Mouse (Mus musculus) B cell, adult 62 days (primary cell): ENCODE data around the gene Olfr725. TPM values are rescaled to one million over a fixed set of nuclear protein-coding genes. Genes with fewer than 3 reads are reported as not detected.

Source experiments
- total RNA-seq: library from RNA; stranded (reverse); gene quantifications from 4 replicates; pipeline ENCODE4 v1.2.4, GENCODE M21; 2023

The Olfr725 gene
- not detected in 4 replicates for total RNA-seq

GRCm38 (mm10) chr14:50040275-50040674 is at the start of gene Olfr725:
TSS of gene Olfr725 (minus strand) at chr14:50040375.

Other genes starting within 250 kb of the Olfr725 start
- gene Olfr722, start 138.4 kb downstream of the Olfr725 start, total RNA-seq: not detected in 4 replicates
- not detected in 4 replicates for gene Olfr723, start 108.6 kb downstream of the Olfr725 start, total RNA-seq
- gene Olfr724, start 77.1 kb downstream of the Olfr725 start, total RNA-seq: not detected in 4 replicates
- gene Olfr726, start 50.6 kb upstream of the Olfr725 start, total RNA-seq: not detected in 4 replicates
- not detected in 4 replicates for gene Olfr727, start 82.8 kb upstream of the Olfr725 start, total RNA-seq
- not detected in 4 replicates for gene Olfr728, start 102.3 kb upstream of the Olfr725 start, total RNA-seq
- not detected in 4 replicates for gene Olfr729, start 112.5 kb upstream of the Olfr725 start, total RNA-seq
- not detected in 4 replicates for gene Olfr730, start 147.8 kb upstream of the Olfr725 start, total RNA-seq
- not detected in 4 replicates for gene Olfr731, start 201.5 kb upstream of the Olfr725 start, total RNA-seq
- gene Olfr732, start 243.8 kb upstream of the Olfr725 start, total RNA-seq: not detected in 4 replicates